Mouse (Mus musculus) G1E (cell line): ENCODE results near the gene Tbc1d1. TPM values are rescaled to one million over a fixed set of nuclear protein-coding genes. Genes with fewer than 3 reads are reported as not detected.

Experiments
- ATAC-seq: 2 replicates; pipeline ENCODE4 v1.8.0; 2016; ENCODE audit warnings: mild to moderate bottlenecking; ENCODE audit not compliant: insufficient number of reproducible peaks, poor library complexity, low FRiP score, severe bottlenecking; ENCODE audit errors: extremely low read depth
- DNase-seq: peaks from one replicate; pipeline ENCODE4 v3.0.0; 2012; ENCODE audit warnings: low spot score
- H3K27me3 ChIP-seq: 2 replicates; pipeline ENCODE4 v1.6.1; 2012; ENCODE audit warnings: mild to moderate bottlenecking, low read length, inconsistent platforms; ENCODE audit not compliant: insufficient read depth
- H3K36me3 ChIP-seq: replicated peaks from 2 replicates; pipeline ENCODE3; 2012; ENCODE audit warnings: mild to moderate bottlenecking, inconsistent platforms
- H3K4me1 ChIP-seq: 2 replicates; pipeline ENCODE4 v1.6.1; 2012; ENCODE audit warnings: low read depth, low read length, inconsistent platforms, mixed read lengths; ENCODE audit not compliant: insufficient read depth
- H3K4me3 ChIP-seq: 2 replicates; pipeline ENCODE4 v1.5.1; 2012; ENCODE audit warnings: low read depth, mild to moderate bottlenecking, inconsistent platforms, low read length, moderate library complexity, mixed read lengths
- H3K9me3 ChIP-seq: replicated peaks from 2 replicates; pipeline ENCODE4 v1.6.1; 2012; ENCODE audit warnings: inconsistent platforms
- CTCF ChIP-seq: IDR thresholded peaks from 2 replicates; pipeline ENCODE4 v1.5.1; 2012; ENCODE audit warnings: low read depth, low read length, inconsistent platforms, mixed read lengths
- GATA1 ChIP-seq: IDR thresholded peaks from 2 replicates; pipeline ENCODE4 v1.6.1; 2012; ENCODE audit warnings: borderline replicate concordance, low read length, inconsistent platforms, mixed read lengths
- GATA2 ChIP-seq: IDR thresholded peaks from 2 replicates; pipeline ENCODE4 v1.6.1; 2012; ENCODE audit warnings: low read depth, low read length, inconsistent platforms, borderline replicate concordance
- POLR2AphosphoS5 ChIP-seq: IDR thresholded peaks from 2 replicates; pipeline ENCODE4 v1.6.1; 2012; ENCODE audit warnings: low read depth, low read length, inconsistent platforms; ENCODE audit not compliant: insufficient replicate concordance
- TAL1 ChIP-seq: conservative IDR thresholded peaks from 2 replicates; pipeline ENCODE4 v1.6.1; 2012; ENCODE audit warnings: low read depth, low read length, inconsistent platforms, mixed read lengths
- polyA plus RNA-seq: library from polyadenylated mRNA; stranded (reverse); fragments of >175 nt; gene quantifications from 2 replicates; pipeline ENCODE4 v1.2.3, GENCODE M21; 2012
- total RNA-seq, 2 experiments: library from RNA; stranded (forward) in 1 of 2; stranded (reverse) in 1 of 2; fragments of 200-1000 nt in 1 of 2; fragments of >200 nt in 1 of 2; fragmentation: Nextera tagmentation in 1 of 2; gene quantifications; 2 replicates each; pipeline ENCODE4 v1.2.3; 2014 to 2017

Tbc1d1 gene
- total and polyA plus RNA-seq, 3 experiments: 4.2 to 17.3 (median 11.7) TPM

GRCm38 (mm10) chr5:64168990-64169540, 13.0 kb downstream of the Tbc1d1 start:
- no peaks in the 10 kb centered on the region for H3K36me3 ChIP-seq
- ATAC-seq (no peak), DNase-seq (no peak)
- TF ChIP-seq POLR2AphosphoS5: no peak
- no peak for TF ChIP-seq GATA1
- TF ChIP-seq GATA2: no peak
- no peak for TF ChIP-seq TAL1
- TF ChIP-seq CTCF: no peak
- H3K27me3 ChIP-seq: peaks cover 3% of the 10 kb centered on the region
- H3K4me3 ChIP-seq: no peak overlapping the region
- H3K9me3 ChIP-seq: no peaks in the 10 kb centered on the region
- H3K4me1 ChIP-seq: no peaks in the 10 kb centered on the region

- no peaks in the 10 kb centered on the region for H3K36me3 ChIP-seq
Observed at GRCm38 (mm10) chr5:64172884-64173283, 16.8 kb downstream of the Tbc1d1 start.

GRCm38 (mm10) chr5:64173302-64173701, 17.2 kb downstream of the Tbc1d1 start:
- Histone ChIP-seq H3K4me3 (no peak overlapping the region), H3K27me3 (peaks cover 20% of the 10 kb centered on the region), H3K9me3 (no peaks in the 10 kb centered on the region), H3K4me1 (no peaks in the 10 kb centered on the region), H3K36me3 (no peaks in the 10 kb centered on the region)
- no peak for DNase-seq
- no peak for ATAC-seq
- TF ChIP-seq GATA2 (no peak), POLR2AphosphoS5 (no peak), GATA1 (no peak), CTCF (no peak), TAL1 (no peak)

More at GRCm38 (mm10) chr5:64172884-64173283, 16.8 kb downstream of the Tbc1d1 start:
- Histone ChIP-seq H3K9me3 (no peaks in the 10 kb centered on the region), H3K27me3 (peaks cover 20% of the 10 kb centered on the region), H3K4me1 (no peaks in the 10 kb centered on the region), H3K4me3 (no peak overlapping the region)
- no peak for DNase-seq
- ATAC-seq: no peak
- TF ChIP-seq CTCF (no peak), GATA1 (no peak), GATA2 (no peak), POLR2AphosphoS5 (no peak), TAL1 (no peak)

- H3K36me3 ChIP-seq: no peaks in the 10 kb centered on the region
- no peak overlapping the region for H3K4me3 ChIP-seq
- H3K4me1 ChIP-seq: no peaks in the 10 kb centered on the region
- ATAC-seq: no peak
- peaks cover 20% of the 10 kb centered on the region for H3K27me3 ChIP-seq
- no peaks in the 10 kb centered on the region for H3K9me3 ChIP-seq
- no peak for DNase-seq
- TF ChIP-seq POLR2AphosphoS5 (no peak), GATA1 (no peak), TAL1 (no peak), GATA2 (no peak), CTCF (no peak)
Observed at GRCm38 (mm10) chr5:64174429-64174935, 18.4 kb downstream of the Tbc1d1 start.

GRCm38 (mm10) chr5:64180548-64180947, 24.4 kb downstream of the Tbc1d1 start:
- Histone ChIP-seq H3K4me1 (no peaks in the 10 kb centered on the region), H3K9me3 (no peaks in the 10 kb centered on the region), H3K4me3 (no peak overlapping the region), H3K36me3 (no peaks in the 10 kb centered on the region), H3K27me3 (peaks cover 10% of the 10 kb centered on the region; the same call in 1 of the 2 replicates)
- TF ChIP-seq TAL1: no peak
- no peak for TF ChIP-seq GATA2
- TF ChIP-seq POLR2AphosphoS5: no peak
- TF ChIP-seq GATA1: no peak
- no peak for TF ChIP-seq CTCF
- DNase-seq (no peak), ATAC-seq (no peak)

- no peaks in the 10 kb centered on the region for H3K9me3 ChIP-seq
- H3K36me3 ChIP-seq: no peaks in the 10 kb centered on the region
- TF ChIP-seq TAL1 (no peak), GATA2 (no peak), CTCF (no peak), POLR2AphosphoS5 (no peak), GATA1 (no peak)
- DNase-seq (no peak), ATAC-seq (no peak)
- H3K4me1 ChIP-seq: no peaks in the 10 kb centered on the region
- peaks cover 3% of the 10 kb centered on the region; the same call in 1 of the 2 replicates for H3K27me3 ChIP-seq
- H3K4me3 ChIP-seq: no peak overlapping the region
Observed at GRCm38 (mm10) chr5:64183712-64184111, 27.6 kb downstream of the Tbc1d1 start.
